ENCODE assay signal across 11 mouse cellular contexts in genomic region chr17:87387068-87387467, GRCm38 (mm10). TPM values are rescaled to one million over a fixed set of nuclear protein-coding genes. Genes with fewer than 3 reads are reported as not detected.
A peak's percentile ranks its signal among the peaks of the same experiment; 100 is the strongest.
DNase-seq lines count a peak whose midpoint lies in the region; ATAC-seq and TF ChIP-seq lines count a peak whose summit lies in the region.
"Had no signal": no experiment of that assay in that cellular context is flagged by ENCODE, and none has a peak within 500 bp of the region (broad histone marks: within the 10 kb centered on the region; RNA-seq: fewer than 3 reads in every experiment).

No protein-coding gene starts in this region.

- no peaks in the 10 kb centered on the region for H3K36me3 ChIP-seq in heart, embryonic 12.5 days
- no peaks in the 10 kb centered on the region for H3K36me3 ChIP-seq in stomach, embryonic 15.5 days
- no peaks in the 10 kb centered on the region for H3K36me3 ChIP-seq in stomach, postnatal 0 days (ENCODE audit: control insufficient read depth, insufficient read depth, low read length)
- no peaks in the 10 kb centered on the region for H3K36me3 ChIP-seq in kidney, embryonic 15.5 days
- H3K36me3 ChIP-seq in intestine, embryonic 15.5 days = no peaks in the 10 kb centered on the region
- H3K36me3 ChIP-seq: midbrain, embryonic 12.5 days had no signal

- DNase-seq in heart, adult 8-10 months (ENCODE audit: low spot score) = no peak
- no peak for DNase-seq in stomach, postnatal 0 days (ENCODE audit: low spot score)
- no peak for DNase-seq in thymus, postnatal 25 days
- DNase-seq: gastrocnemius, postnatal 10 days had no signal

- no peaks in the 10 kb centered on the region for H3K27me3 ChIP-seq in heart, embryonic 12.5 days (replicated peaks)
- no peaks in the 10 kb centered on the region for H3K27me3 ChIP-seq in stomach, embryonic 15.5 days (replicated peaks)
- H3K27me3 ChIP-seq in stomach, postnatal 0 days (ENCODE audit: control insufficient read depth, insufficient read depth, low read length) = no peaks in the 10 kb centered on the region
- no peaks in the 10 kb centered on the region for H3K27me3 ChIP-seq in kidney, embryonic 15.5 days
- H3K27me3 ChIP-seq in intestine, embryonic 15.5 days (replicated peaks) = no peaks in the 10 kb centered on the region
- H3K27me3 ChIP-seq: midbrain, embryonic 12.5 days had no signal

- H3K4me1 ChIP-seq in heart, embryonic 12.5 days (replicated peaks) = peaks cover 15% of the 10 kb centered on the region
- H3K4me1 ChIP-seq in stomach, embryonic 15.5 days = no peaks in the 10 kb centered on the region; the same call in 1 of the 2 replicates
- H3K4me1 ChIP-seq in stomach, postnatal 0 days (replicated peaks; ENCODE audit: control insufficient read depth, insufficient read depth) = no peaks in the 10 kb centered on the region
- peaks cover 12% of the 10 kb centered on the region for H3K4me1 ChIP-seq in kidney, embryonic 15.5 days
- H3K4me1 ChIP-seq in intestine, embryonic 15.5 days (replicated peaks) = 0 out of 2 replicates have a peak, but pooled peaks cover 3% of the 10 kb centered on the region

- 28% methylated on average over 5 of the region's 5 CpGs for WGBS in heart, embryonic 12.5 days
- 46% methylated on average over 4 of the region's 5 CpGs for WGBS in stomach, embryonic 15.5 days
- WGBS in stomach, postnatal 0 days = 38% methylated on average over 4 of the region's 5 CpGs
- WGBS in kidney, embryonic 15.5 days = 7% methylated on average over 4 of the region's 5 CpGs
- WGBS in intestine, embryonic 15.5 days = 37% methylated on average over 4 of the region's 5 CpGs

- TF ChIP-seq CTCF in stomach, postnatal 0 days (IDR thresholded peaks at IDR 0.05; ENCODE audit: low read depth) = no peak

- no peak overlapping the region for H3K9ac ChIP-seq in heart, embryonic 12.5 days
- H3K9ac ChIP-seq in stomach, embryonic 15.5 days = no peak overlapping the region
- no peak overlapping the region for H3K9ac ChIP-seq in stomach, postnatal 0 days (ENCODE audit: low read length)
- no peak overlapping the region for H3K9ac ChIP-seq in kidney, embryonic 15.5 days
- no peak overlapping the region for H3K9ac ChIP-seq in intestine, embryonic 15.5 days
- H3K9ac ChIP-seq: midbrain, embryonic 12.5 days had no signal

- H3K27ac ChIP-seq in heart, embryonic 12.5 days (ENCODE audit: poor library complexity, severe bottlenecking) = no peak overlapping the region
- H3K27ac ChIP-seq in stomach, embryonic 15.5 days = no peak overlapping the region
- no peak overlapping the region for H3K27ac ChIP-seq in stomach, postnatal 0 days (replicated peaks)
- H3K27ac ChIP-seq in kidney, embryonic 15.5 days = 0 out of 2 replicates have a peak overlapping the region, but pooled peaks have one; percentile 37
- H3K27ac ChIP-seq in intestine, embryonic 15.5 days = no peak overlapping the region
- H3K27ac ChIP-seq: midbrain, embryonic 12.5 days had no signal

- peak; percentile 56; the same call in 1 of the 2 replicates for ATAC-seq in heart, embryonic 12.5 days (ENCODE audit: insufficient number of reproducible peaks, low FRiP score)
- ATAC-seq in stomach, embryonic 15.5 days (ENCODE audit: insufficient read depth, low FRiP score, low read depth) = peak; percentile 22; the same call in 1 of the 2 replicates
- ATAC-seq in stomach, postnatal 0 days (ENCODE audit: low FRiP score, low TSS enrichment) = no peak
- peak; percentile 81 for ATAC-seq in kidney, embryonic 15.5 days (replicated peaks; ENCODE audit: low FRiP score)
- no peak for ATAC-seq in intestine, embryonic 15.5 days
- no peak for ATAC-seq in monocyte, adult 5-6 weeks (replicated peaks; ENCODE audit: insufficient number of reproducible peaks, low FRiP score, low TSS enrichment, poor library complexity, severe bottlenecking)

- H3K9me3 ChIP-seq in heart, embryonic 12.5 days (replicated peaks) = no peaks in the 10 kb centered on the region
- H3K9me3 ChIP-seq in stomach, embryonic 15.5 days = no peaks in the 10 kb centered on the region
- H3K9me3 ChIP-seq in stomach, postnatal 0 days (ENCODE audit: control insufficient read depth, low read length) = no peaks in the 10 kb centered on the region
- no peaks in the 10 kb centered on the region for H3K9me3 ChIP-seq in kidney, embryonic 15.5 days (replicated peaks)
- H3K9me3 ChIP-seq in intestine, embryonic 15.5 days = no peaks in the 10 kb centered on the region
- H3K9me3 ChIP-seq: midbrain, embryonic 12.5 days had no signal

- no peak overlapping the region; the same call in 1 of the 2 replicates for H3K4me2 ChIP-seq in heart, embryonic 12.5 days
- H3K4me2 ChIP-seq in stomach, embryonic 15.5 days = no peak overlapping the region
- no peak overlapping the region for H3K4me2 ChIP-seq in stomach, postnatal 0 days (replicated peaks; ENCODE audit: low read depth)
- H3K4me2 ChIP-seq in kidney, embryonic 15.5 days = no peak overlapping the region
- H3K4me2 ChIP-seq in intestine, embryonic 15.5 days (replicated peaks) = no peak overlapping the region
- H3K4me2 ChIP-seq: midbrain, embryonic 12.5 days had no signal

- no peak for TF ChIP-seq EP300 in stomach, postnatal 0 days (optimal IDR thresholded peaks at IDR 0.05)

- no peak overlapping the region for H3K4me3 ChIP-seq in heart, embryonic 12.5 days
- H3K4me3 ChIP-seq in stomach, embryonic 15.5 days (replicated peaks) = no peak overlapping the region
- no peak overlapping the region for H3K4me3 ChIP-seq in stomach, postnatal 0 days (ENCODE audit: low read depth, low read length)
- H3K4me3 ChIP-seq in kidney, embryonic 15.5 days (replicated peaks) = no peak overlapping the region
- no peak overlapping the region for H3K4me3 ChIP-seq in intestine, embryonic 15.5 days (replicated peaks)
- H3K4me3 ChIP-seq: midbrain, embryonic 12.5 days had no signal

RNA-seq across cellular contexts. Expression of gene Stpg4, which starts 40.5 kb away (rescaled TPM):
- polyA plus RNA-seq in heart, embryonic 12.5 days (2016; fragmentation: Nextera tagmentation; extraction: Ambion mirVana) = not detected in 2 replicates
- total RNA-seq in heart, adult 8-10 months (2022) = not detected
- not detected in 2 replicates for polyA plus RNA-seq in stomach, embryonic 15.5 days (2015; fragmentation: Nextera tagmentation; extraction: Ambion mirVana)
- polyA plus RNA-seq in stomach, postnatal 0 days (2015; fragmentation: Nextera tagmentation; extraction: Ambion mirVana) = not detected in 2 replicates
- polyA plus RNA-seq in kidney, embryonic 15.5 days (2015; fragmentation: Nextera tagmentation; extraction: Ambion mirVana) = not detected in 2 replicates
- polyA plus RNA-seq in intestine, embryonic 15.5 days (2015; fragmentation: Nextera tagmentation; extraction: Ambion mirVana) = not detected in 2 replicates
- not detected in 3 replicates for total RNA-seq in monocyte, adult 5-6 weeks (2017)
- total RNA-seq: gastrocnemius, postnatal 10 days; left cerebral cortex, adult 8-10 months had no signal
- polyA plus RNA-seq: midbrain, embryonic 12.5 days had no signal

RNA-seq across cellular contexts. Expression of gene Calm2, which starts 59.7 kb away (rescaled TPM):
- 619 and 647 TPM in 2 replicates for polyA plus RNA-seq in heart, embryonic 12.5 days (2016; fragmentation: Nextera tagmentation; extraction: Ambion mirVana)
- 100 to 1,000 TPM; 143 to 158 (median 147) TPM for total RNA-seq in heart, adult 8-10 months (2022)
- 879 and 956 TPM in 2 replicates for polyA plus RNA-seq in stomach, embryonic 15.5 days (2015; fragmentation: Nextera tagmentation; extraction: Ambion mirVana)
- 781 and 848 TPM in 2 replicates for polyA plus RNA-seq in stomach, postnatal 0 days (2015; fragmentation: Nextera tagmentation; extraction: Ambion mirVana)
- 1,006 and 1,087 TPM in 2 replicates for polyA plus RNA-seq in kidney, embryonic 15.5 days (2015; fragmentation: Nextera tagmentation; extraction: Ambion mirVana)
- 1,049 and 1,135 TPM in 2 replicates for polyA plus RNA-seq in intestine, embryonic 15.5 days (2015; fragmentation: Nextera tagmentation; extraction: Ambion mirVana)
- 1,504 to 2,308 TPM (median 2,140 TPM) in 3 replicates for total RNA-seq in monocyte, adult 5-6 weeks (2017)

Comparison
In these comparisons a context has a peak if more than half of its experiments do, and no peak if none do; other contexts are left out.
1. ATAC-seq: peak in heart, embryonic 12.5 days (single experiment), stomach, embryonic 15.5 days (single experiment) and kidney, embryonic 15.5 days (single experiment); none in stomach, postnatal 0 days (single experiment), intestine, embryonic 15.5 days (single experiment) and monocyte, adult 5-6 weeks (single experiment).